Mouse (Mus musculus): Measurements from ENCODE around the gene Rgs19. TPM values are rescaled to one million over a fixed set of nuclear protein-coding genes. Genes with fewer than 3 reads are reported as not detected.

The Rgs19 gene
- polyA plus RNA-seq, 1 experiment from 2014 or later, result 64.7 TPM

- Histone ChIP-seq H3K9me3 (ENCODE audit: control insufficient read depth, low read length) (no peaks in the 10 kb centered on the region), H3K9ac (ENCODE audit: low read length) (no peak overlapping the region), H3K36me3 (ENCODE audit: control insufficient read depth, insufficient read depth, low read length) (no peaks in the 10 kb centered on the region; the same call in 1 of the 2 replicates), H3K27ac (ENCODE audit: low read depth, low read length) (no peak overlapping the region), H3K4me2 (ENCODE audit: low read depth, low read length, severe bottlenecking) (no peak overlapping the region), H3K4me1 (replicated peaks; ENCODE audit: control insufficient read depth, insufficient read depth, low read length) (no peaks in the 10 kb centered on the region), H3K27me3 (ENCODE audit: control insufficient read depth, insufficient read depth, low read length) (no peaks in the 10 kb centered on the region), H3K4me3 (ENCODE audit: low read depth, low read length) (no peak overlapping the region)
- ATAC-seq (replicated peaks; ENCODE audit: low FRiP score) (no peak), DNase-seq (ENCODE audit: low spot score) (no peak)
- WGBS, result 85% methylated on average over 7 of the region's 7 CpGs
These were observed 35.2 kb downstream of the Rgs19 start for GRCm38 (mm10) chr2:181658528-181658927.

GRCm38 (mm10) chr2:181657441-181657840, 36.3 kb downstream of the Rgs19 start:
- no peaks in the 10 kb centered on the region for H3K9me3 ChIP-seq (ENCODE audit: control insufficient read depth, low read length)
- H3K4me2 ChIP-seq (ENCODE audit: low read depth, low read length, severe bottlenecking), result no peak overlapping the region
- DNase-seq (ENCODE audit: low spot score), result no peak
- H3K4me1 ChIP-seq (replicated peaks; ENCODE audit: control insufficient read depth, insufficient read depth, low read length), result no peaks in the 10 kb centered on the region
- no peaks in the 10 kb centered on the region; the same call in 1 of the 2 replicates for H3K36me3 ChIP-seq (ENCODE audit: control insufficient read depth, insufficient read depth, low read length)
- no peak overlapping the region for H3K27ac ChIP-seq (ENCODE audit: low read depth, low read length)
- no peak overlapping the region for H3K9ac ChIP-seq (ENCODE audit: low read length)
- no peak for ATAC-seq (replicated peaks; ENCODE audit: low FRiP score)
- no peak overlapping the region for H3K4me3 ChIP-seq (ENCODE audit: low read depth, low read length)
- no peaks in the 10 kb centered on the region for H3K27me3 ChIP-seq (ENCODE audit: control insufficient read depth, insufficient read depth, low read length)
- 81% methylated on average over 2 of the region's 2 CpGs for WGBS

- WGBS, result 68% methylated on average over 3 of the region's 3 CpGs
- peaks cover 3% of the 10 kb centered on the region; the same call in 1 of the 2 replicates for H3K36me3 ChIP-seq (ENCODE audit: control insufficient read depth, insufficient read depth, low read length)
These were observed 37.0 kb downstream of the Rgs19 start, which contains the start of gene Gm29797 for GRCm38 (mm10) chr2:181656734-181657133. Gm29797 (plus strand) TSS chr2:181657034.

GRCm38 (mm10) chr2:181653523-181653922, 40.3 kb downstream of the Rgs19 start:
- H3K9ac ChIP-seq (ENCODE audit: low read length), result no peak overlapping the region
- WGBS, result 88% methylated on average over 1 of the region's 1 CpGs
- no peaks in the 10 kb centered on the region for H3K9me3 ChIP-seq (ENCODE audit: control insufficient read depth, low read length)
- ATAC-seq (replicated peaks; ENCODE audit: low FRiP score), result no peak
- no peak for DNase-seq (ENCODE audit: low spot score)
- H3K27ac ChIP-seq (ENCODE audit: low read depth, low read length), result no peak overlapping the region
- no peak overlapping the region for H3K4me3 ChIP-seq (ENCODE audit: low read depth, low read length)
- no peaks in the 10 kb centered on the region for H3K4me1 ChIP-seq (replicated peaks; ENCODE audit: control insufficient read depth, insufficient read depth, low read length)
- H3K27me3 ChIP-seq (ENCODE audit: control insufficient read depth, insufficient read depth, low read length), result no peaks in the 10 kb centered on the region
- peaks cover 17% of the 10 kb centered on the region; the same call in 1 of the 2 replicates for H3K36me3 ChIP-seq (ENCODE audit: control insufficient read depth, insufficient read depth, low read length)
- no peak overlapping the region for H3K4me2 ChIP-seq (ENCODE audit: low read depth, low read length, severe bottlenecking)

More at GRCm38 (mm10) chr2:181656734-181657133, 37.0 kb downstream of the Rgs19 start, which contains the start of gene Gm29797:
- H3K4me1 ChIP-seq (replicated peaks; ENCODE audit: control insufficient read depth, insufficient read depth, low read length), result no peaks in the 10 kb centered on the region
- no peak within 1 kb of the TSS for H3K9ac ChIP-seq (ENCODE audit: low read length)
- H3K4me2 ChIP-seq (ENCODE audit: low read depth, low read length, severe bottlenecking), result no peak within 1 kb of the TSS
- H3K4me3 ChIP-seq (ENCODE audit: low read depth, low read length), result no peak within 1 kb of the TSS
- DNase-seq (ENCODE audit: low spot score) (no peak), ATAC-seq (replicated peaks; ENCODE audit: low FRiP score) (no peak)
- H3K27ac ChIP-seq (ENCODE audit: low read depth, low read length), result no peak within 1 kb of the TSS
- H3K9me3 ChIP-seq (ENCODE audit: control insufficient read depth, low read length), result no peaks in the 10 kb centered on the region
- H3K27me3 ChIP-seq (ENCODE audit: control insufficient read depth, insufficient read depth, low read length), result no peaks in the 10 kb centered on the region

- no peak overlapping the region for H3K27ac ChIP-seq (ENCODE audit: low read depth, low read length)
- no peak overlapping the region for H3K9ac ChIP-seq (ENCODE audit: low read length)
- H3K9me3 ChIP-seq (ENCODE audit: control insufficient read depth, low read length), result no peaks in the 10 kb centered on the region
- H3K4me1 ChIP-seq (replicated peaks; ENCODE audit: control insufficient read depth, insufficient read depth, low read length), result no peaks in the 10 kb centered on the region
- H3K4me3 ChIP-seq (ENCODE audit: low read depth, low read length), result no peak overlapping the region
- H3K36me3 ChIP-seq (ENCODE audit: control insufficient read depth, insufficient read depth, low read length), result peaks cover 21% of the 10 kb centered on the region; the same call in 1 of the 2 replicates
- no peak overlapping the region for H3K4me2 ChIP-seq (ENCODE audit: low read depth, low read length, severe bottlenecking)
- H3K27me3 ChIP-seq (ENCODE audit: control insufficient read depth, insufficient read depth, low read length), result no peaks in the 10 kb centered on the region
- ATAC-seq (replicated peaks; ENCODE audit: low FRiP score) (no peak), DNase-seq (ENCODE audit: low spot score) (no peak)
These were observed 40.7 kb downstream of the Rgs19 start for GRCm38 (mm10) chr2:181653065-181653464.

- H3K4me1 ChIP-seq (replicated peaks; ENCODE audit: control insufficient read depth, insufficient read depth, low read length), result no peaks in the 10 kb centered on the region
- H3K4me2 ChIP-seq (ENCODE audit: low read depth, low read length, severe bottlenecking), result no peak overlapping the region
- H3K27ac ChIP-seq (ENCODE audit: low read depth, low read length), result no peak overlapping the region
- no peak overlapping the region for H3K9ac ChIP-seq (ENCODE audit: low read length)
- ATAC-seq (replicated peaks; ENCODE audit: low FRiP score) (no peak), DNase-seq (ENCODE audit: low spot score) (no peak)
- no peaks in the 10 kb centered on the region for H3K27me3 ChIP-seq (ENCODE audit: control insufficient read depth, insufficient read depth, low read length)
- H3K9me3 ChIP-seq (ENCODE audit: control insufficient read depth, low read length), result no peaks in the 10 kb centered on the region
- H3K4me3 ChIP-seq (ENCODE audit: low read depth, low read length), result no peak overlapping the region
- WGBS, result 88% methylated on average over 10 of the region's 10 CpGs
- H3K36me3 ChIP-seq (ENCODE audit: control insufficient read depth, insufficient read depth, low read length), result peaks cover 25% of the 10 kb centered on the region; the same call in 1 of the 2 replicates
These were observed 44.9 kb downstream of the Rgs19 start for GRCm38 (mm10) chr2:181648926-181649325.

GRCm38 (mm10) chr2:181646626-181647472, 46.9 kb downstream of the Rgs19 start:
- Histone ChIP-seq H3K27ac (ENCODE audit: low read depth, low read length) (no peak overlapping the region), H3K4me1 (replicated peaks; ENCODE audit: control insufficient read depth, insufficient read depth, low read length) (no peaks in the 10 kb centered on the region), H3K9me3 (ENCODE audit: control insufficient read depth, low read length) (no peaks in the 10 kb centered on the region), H3K27me3 (ENCODE audit: control insufficient read depth, insufficient read depth, low read length) (no peaks in the 10 kb centered on the region), H3K4me2 (ENCODE audit: low read depth, low read length, severe bottlenecking) (no peak overlapping the region), H3K4me3 (ENCODE audit: low read depth, low read length) (no peak overlapping the region), H3K36me3 (ENCODE audit: control insufficient read depth, insufficient read depth, low read length) (peaks cover 22% of the 10 kb centered on the region; the same call in 1 of the 2 replicates), H3K9ac (ENCODE audit: low read length) (no peak overlapping the region)
- no peak for DNase-seq (ENCODE audit: low spot score)
- WGBS, result 96% methylated on average over 6 of the region's 6 CpGs
- ATAC-seq (replicated peaks; ENCODE audit: low FRiP score), result no peak

GRCm38 (mm10) chr2:181645666-181646065, 48.1 kb downstream of the Rgs19 start:
- Histone ChIP-seq H3K4me3 (ENCODE audit: low read depth, low read length) (no peak overlapping the region), H3K27ac (ENCODE audit: low read depth, low read length) (no peak overlapping the region), H3K36me3 (ENCODE audit: control insufficient read depth, insufficient read depth, low read length) (peaks cover 24% of the 10 kb centered on the region; the same call in 1 of the 2 replicates), H3K9ac (ENCODE audit: low read length) (no peak overlapping the region), H3K9me3 (ENCODE audit: control insufficient read depth, low read length) (no peaks in the 10 kb centered on the region), H3K4me2 (ENCODE audit: low read depth, low read length, severe bottlenecking) (no peak overlapping the region), H3K27me3 (ENCODE audit: control insufficient read depth, insufficient read depth, low read length) (no peaks in the 10 kb centered on the region), H3K4me1 (replicated peaks; ENCODE audit: control insufficient read depth, insufficient read depth, low read length) (no peaks in the 10 kb centered on the region)
- ATAC-seq (replicated peaks; ENCODE audit: low FRiP score), result no peak
- no peak for DNase-seq (ENCODE audit: low spot score)
- WGBS, result 77% methylated on average over 3 of the region's 3 CpGs

All from forebrain, embryonic 11.5 days (tissue).